Mouse (Mus musculus): ENCODE results near the gene Pelo. TPM values are rescaled to one million over a fixed set of nuclear protein-coding genes. Genes with fewer than 3 reads are reported as not detected.

Gene Pelo
- total RNA-seq (2021) = 22.6 and 29.8 TPM in 2 replicates
- long read RNA-seq, experiment 1, transcript Pelo-201 (2 exons, 1,600 nt) = major isoform, 27 of 27 reads
- long read RNA-seq, experiment 1, partial matches to known transcripts = 0 of 27 reads
- long read RNA-seq, experiment 1, other reads (novel, unspliced or antisense) = 0 of 27 reads
- long read RNA-seq, experiment 2, transcript Pelo-201 (2 exons, 1,600 nt) = major isoform, 18 of 18 reads
- long read RNA-seq, experiment 2, partial matches to known transcripts = 0 of 18 reads
- long read RNA-seq, experiment 2, other reads (novel, unspliced or antisense) = 0 of 18 reads

GRCm38 (mm10) chr13:115090069-115090976 is at the start of gene Pelo:
Gene Pelo (minus strand): TSS chr13:115090186.
- peak; percentile 98 for DNase-seq

- no peak for DNase-seq
Measured at GRCm38 (mm10) chr13:115138513-115138912, 48.5 kb upstream of the Pelo start.

DNA sequence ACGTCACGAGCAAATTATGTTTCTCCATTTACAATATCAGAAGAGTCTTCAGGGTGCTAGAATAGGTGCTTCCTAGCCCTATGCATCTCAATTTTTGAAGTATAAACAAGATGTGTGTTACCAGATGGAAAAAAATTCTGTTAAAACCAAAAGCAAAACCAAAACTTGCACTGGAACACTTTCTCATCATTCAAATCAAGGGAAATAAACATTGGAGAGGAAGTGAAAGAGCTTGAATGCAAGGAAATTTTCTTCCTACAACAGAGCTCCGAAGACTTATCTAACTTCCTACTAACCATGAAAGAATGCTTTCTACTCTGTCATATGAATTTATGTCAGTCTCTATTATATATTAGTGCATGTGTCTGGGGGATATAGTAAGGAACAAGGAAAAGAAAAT is 46.8 kb upstream of the Pelo start:
- DNase-seq = no peak

DNA sequence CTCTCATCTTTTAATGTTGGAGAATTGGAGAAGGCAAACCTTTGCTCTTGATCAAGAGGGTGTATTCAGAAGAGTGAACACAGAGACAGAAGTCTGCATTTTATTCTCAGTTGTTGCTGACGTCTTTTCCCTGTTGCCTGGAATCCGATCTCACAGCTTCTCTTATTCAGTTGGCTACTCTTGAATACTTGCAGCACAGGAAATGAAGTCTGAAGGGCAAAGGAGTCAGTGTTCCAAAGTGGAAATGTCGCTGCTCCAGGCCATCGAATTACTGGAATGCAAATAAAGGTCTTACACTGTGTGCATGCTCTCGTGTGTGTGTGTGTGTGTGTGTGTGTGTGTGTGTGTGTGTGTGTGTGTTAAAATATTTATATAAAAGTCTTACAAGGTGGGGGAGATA is 42.4 kb upstream of the Pelo start:
- no peak for DNase-seq

GRCm38 (mm10) chr13:115131381-115131780 is 41.4 kb upstream of the Pelo start:
- no peak for DNase-seq

GRCm38 (mm10) chr13:115130035-115130434 is 40.0 kb upstream of the Pelo start:
- no peak for DNase-seq

DNA sequence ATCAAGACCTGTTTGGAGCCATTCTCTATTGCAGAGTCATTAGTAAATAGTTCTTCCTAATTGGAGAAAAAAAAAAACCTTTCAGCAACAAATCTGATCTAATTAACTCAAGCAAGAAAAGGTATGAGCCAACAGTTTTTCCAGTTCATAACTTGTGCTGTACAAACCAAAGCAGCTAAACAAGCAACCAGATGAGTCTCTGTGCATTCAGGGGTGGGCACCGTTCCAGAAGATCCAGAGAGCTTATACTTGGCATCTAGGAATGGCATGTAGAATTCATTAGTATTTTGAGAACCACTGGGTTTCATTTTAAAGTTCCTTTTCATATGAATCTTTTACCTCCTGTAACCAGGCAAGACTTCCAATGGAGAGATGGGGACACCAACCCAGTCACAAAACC is 37.8 kb upstream of the Pelo start:
- DNase-seq = no peak

GRCm38 (mm10) chr13:115126534-115126933 is 36.5 kb upstream of the Pelo start:
- DNase-seq = no peak

GRCm38 (mm10) chr13:115125130-115125529 is 35.1 kb upstream of the Pelo start:
- DNase-seq = no peak

GRCm38 (mm10) chr13:115124521-115124920 is 34.5 kb upstream of the Pelo start:
- DNase-seq = peak; percentile 79

DNA sequence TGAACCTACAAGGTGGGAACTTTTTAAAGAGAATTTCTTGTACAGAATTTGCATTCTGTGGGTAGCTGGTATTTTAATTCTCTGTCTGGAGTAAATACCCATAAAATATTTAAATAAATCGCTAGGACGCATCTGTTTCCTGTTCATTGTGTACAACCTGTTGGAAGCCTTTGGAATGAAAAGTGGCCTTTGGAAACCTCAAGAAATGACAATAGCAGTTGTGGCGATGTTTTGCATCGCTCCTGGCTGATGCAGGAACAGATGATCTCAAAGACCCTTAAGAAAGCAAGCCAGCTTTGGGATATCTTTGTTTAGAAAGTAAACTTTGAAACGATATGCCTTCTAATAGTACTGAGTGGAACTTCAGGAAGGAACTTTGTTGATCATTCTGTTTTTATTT is 28.8 kb upstream of the Pelo start:
- no peak for DNase-seq

GRCm38 (mm10) chr13:115118195-115118594 is 28.2 kb upstream of the Pelo start:
- DNase-seq = no peak

GRCm38 (mm10) chr13:115116930-115117621 is 27.1 kb upstream of the Pelo start:
- DNase-seq = no peak

DNA sequence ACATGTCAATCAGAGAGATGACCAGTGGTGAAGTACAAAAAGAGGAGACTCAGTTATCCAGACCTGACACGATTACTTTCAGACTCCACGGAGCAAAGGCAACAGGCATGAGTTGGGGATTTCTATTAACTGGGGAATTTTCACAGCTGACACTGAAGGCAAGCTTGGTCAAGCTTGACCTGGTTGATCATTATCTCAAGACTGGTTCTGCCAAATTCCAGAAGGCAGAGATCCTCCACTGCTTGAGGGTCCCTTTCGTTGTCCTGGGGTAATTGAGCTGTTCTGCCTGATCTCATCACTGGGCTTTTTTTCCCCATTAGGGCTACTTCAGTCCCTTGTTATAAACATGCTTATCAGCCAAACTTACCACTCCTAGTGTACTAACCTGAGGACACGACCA is 19.6 kb upstream of the Pelo start:
- DNase-seq = no peak

DNA sequence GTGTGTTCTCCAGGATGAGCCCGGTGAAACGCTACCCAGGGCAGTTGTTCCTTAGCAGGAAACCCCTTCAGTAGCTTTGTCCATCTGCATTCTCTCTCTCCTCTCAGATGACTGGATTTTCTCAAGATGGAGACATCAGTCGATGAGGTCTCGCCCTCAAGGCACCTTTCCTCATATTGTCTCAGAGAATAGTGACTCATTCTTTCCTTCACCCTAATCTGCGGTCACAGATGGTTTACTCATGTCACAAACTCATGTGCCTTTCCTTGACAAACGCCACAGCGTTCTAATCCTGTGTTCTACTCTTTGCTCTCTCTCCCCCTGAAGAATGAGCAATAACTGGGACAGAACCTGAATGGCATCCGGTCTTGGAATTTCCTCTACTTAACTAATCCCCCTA is 17.4 kb upstream of the Pelo start:
- no peak for DNase-seq

GRCm38 (mm10) chr13:115106183-115106582 is 16.2 kb upstream of the Pelo start:
- no peak for DNase-seq

DNA sequence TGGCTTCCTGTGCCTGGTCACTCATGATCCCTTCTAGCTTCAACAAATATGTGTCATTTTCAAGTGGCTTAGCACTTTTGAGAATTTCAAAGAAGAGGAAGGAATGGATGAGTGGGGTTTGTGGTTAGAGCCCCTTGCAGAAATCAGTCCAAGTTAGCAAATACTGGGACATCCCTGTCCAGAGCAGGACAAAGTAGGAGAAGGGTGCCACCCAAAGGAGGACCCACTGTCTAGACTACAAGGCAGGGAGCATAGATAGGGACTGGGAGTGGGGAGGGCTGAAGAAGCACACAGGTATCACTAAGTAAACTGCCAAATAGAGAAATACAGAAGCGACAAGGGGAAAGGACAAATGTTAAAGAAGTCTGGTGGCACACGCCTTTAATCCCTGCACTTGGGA is 12.8 kb upstream of the Pelo start:
- DNase-seq = no peak

GRCm38 (mm10) chr13:115101355-115102191 is 11.6 kb upstream of the Pelo start, which contains the start of the genes Gm49395 and Itga1:
Gene Gm49395 (minus strand): TSS chr13:115101921.
Gene Itga1 (minus strand): TSS chr13:115101964.
- peak; percentile 89 for DNase-seq

- DNase-seq = no peak
Measured at GRCm38 (mm10) chr13:115100381-115101177, 10.6 kb upstream of the Pelo start.

DNA sequence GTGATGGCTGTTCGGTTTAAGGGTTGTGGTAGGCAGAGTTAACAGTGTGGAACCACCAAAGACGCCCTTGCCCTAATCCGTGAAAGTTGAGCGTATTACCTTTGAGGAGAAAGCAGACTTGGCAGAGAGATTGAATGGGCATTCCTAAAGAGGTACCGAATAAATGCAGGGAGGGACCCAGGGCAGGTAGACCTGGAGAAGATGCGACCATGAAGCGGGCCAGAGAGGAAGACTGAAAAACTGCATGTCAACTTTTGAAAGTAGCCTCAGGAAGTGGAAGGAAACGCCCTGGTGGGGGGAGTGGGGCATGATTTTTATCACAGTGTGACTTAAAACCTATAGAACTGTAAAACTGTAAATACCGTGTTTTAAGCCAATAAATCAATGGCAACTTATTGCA is 9.4 kb upstream of the Pelo start:
- DNase-seq = no peak

GRCm38 (mm10) chr13:115098227-115098626 is 8.2 kb upstream of the Pelo start:
- DNase-seq = no peak
